Mouse (Mus musculus): ENCODE results near the gene Ank3. TPM values are rescaled to one million over a fixed set of nuclear protein-coding genes. Genes with fewer than 3 reads are reported as not detected.

Ank3 gene
- polyA plus RNA-seq, 1 experiment from 2014 or later = 86.7 TPM

DNA sequence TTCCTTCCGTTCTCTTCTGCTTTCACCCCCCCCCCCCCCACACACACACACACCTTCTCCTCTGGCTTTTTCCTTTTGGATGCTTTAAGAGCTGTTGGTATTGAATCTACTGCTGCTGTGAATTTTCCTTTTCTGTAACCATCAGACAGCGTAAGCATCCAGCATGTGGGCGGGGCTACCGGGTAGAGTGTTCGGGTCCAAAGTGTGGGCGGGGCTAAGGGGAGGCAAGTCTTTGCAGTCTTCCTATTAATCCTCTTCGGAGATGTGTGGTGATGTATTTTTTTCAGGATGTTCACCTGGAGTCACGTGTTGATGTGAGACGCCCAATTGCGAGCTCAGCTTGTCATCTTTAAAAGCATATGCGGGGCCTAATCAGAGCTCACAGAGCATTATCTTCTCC lies 379.2 kb downstream of the Ank3 start:
- Histone ChIP-seq H3K27ac (ENCODE audit: low read length) (no peak overlapping the region), H3K9ac (ENCODE audit: low read depth, low read length) (no peak overlapping the region), H3K4me2 (ENCODE audit: low read length) (no peak overlapping the region), H3K9me3 (replicated peaks; ENCODE audit: control insufficient read depth, low read length, poor library complexity, severe bottlenecking) (no peaks in the 10 kb centered on the region), H3K4me1 (ENCODE audit: control insufficient read depth, insufficient read depth, low read length) (no peaks in the 10 kb centered on the region), H3K36me3 (ENCODE audit: control insufficient read depth, insufficient read depth, low read length) (no peaks in the 10 kb centered on the region), H3K4me3 (ENCODE audit: low read depth, low read length) (no peak overlapping the region), H3K27me3 (ENCODE audit: control insufficient read depth, insufficient read depth, low read depth, low read length) (no peaks in the 10 kb centered on the region)
- ATAC-seq = no peak
- WGBS = 82% methylated on average over 11 of the region's 11 CpGs

DNA sequence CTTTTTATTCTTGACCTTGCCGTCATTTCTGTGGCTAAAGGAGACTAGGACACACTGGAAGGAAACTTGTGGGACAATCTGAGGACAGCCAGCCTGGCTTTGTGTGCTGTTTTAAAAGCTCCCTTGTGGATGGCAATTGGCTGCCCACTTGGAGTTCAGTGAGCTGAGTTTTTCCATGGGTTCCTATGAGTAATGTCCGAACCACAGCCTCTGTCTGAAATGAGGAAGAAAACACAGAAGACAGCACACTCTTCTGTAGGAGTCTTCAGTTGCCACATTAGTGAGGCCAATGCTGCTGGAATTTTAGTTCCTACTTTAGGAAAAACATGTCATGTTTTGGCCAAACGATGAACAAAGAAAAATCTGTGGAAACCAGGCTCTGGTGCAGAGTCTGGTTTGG lies 380.7 kb downstream of the Ank3 start:
- ATAC-seq = no peak
- H3K27ac ChIP-seq (ENCODE audit: low read length) = no peak overlapping the region
- no peaks in the 10 kb centered on the region for H3K4me1 ChIP-seq (ENCODE audit: control insufficient read depth, insufficient read depth, low read length)
- H3K9me3 ChIP-seq (replicated peaks; ENCODE audit: control insufficient read depth, low read length, poor library complexity, severe bottlenecking) = 0 out of 2 replicates have a peak, but pooled peaks cover 2% of the 10 kb centered on the region
- no peak overlapping the region for H3K4me2 ChIP-seq (ENCODE audit: low read length)
- WGBS = 86% methylated on average over 3 of the region's 3 CpGs
- H3K4me3 ChIP-seq (ENCODE audit: low read depth, low read length) = no peak overlapping the region
- H3K9ac ChIP-seq (ENCODE audit: low read depth, low read length) = no peak overlapping the region
- H3K27me3 ChIP-seq (ENCODE audit: control insufficient read depth, insufficient read depth, low read depth, low read length) = no peaks in the 10 kb centered on the region
- H3K36me3 ChIP-seq (ENCODE audit: control insufficient read depth, insufficient read depth, low read length) = no peaks in the 10 kb centered on the region

DNA sequence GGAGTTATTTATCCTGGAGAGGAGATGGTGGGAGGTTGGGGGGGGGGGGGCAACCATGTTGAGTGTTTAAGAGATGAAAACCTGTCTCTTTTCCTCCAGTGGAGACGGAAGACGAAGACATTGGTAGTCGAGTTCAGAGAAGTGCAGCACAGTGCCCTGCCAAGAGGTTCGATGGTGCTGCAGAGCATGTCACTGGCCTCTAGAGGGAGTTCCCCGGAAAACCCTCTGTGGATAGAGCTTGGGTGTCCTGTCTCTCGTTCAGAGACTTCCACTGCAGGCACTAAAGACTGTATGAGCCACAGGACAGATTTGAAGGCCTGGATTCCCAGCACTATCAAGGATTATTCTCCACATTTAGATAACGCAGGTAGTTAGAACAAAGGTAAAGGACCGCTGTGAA lies 382.9 kb downstream of the Ank3 start:
- Histone ChIP-seq H3K9me3 (replicated peaks; ENCODE audit: control insufficient read depth, low read length, poor library complexity, severe bottlenecking) (0 out of 2 replicates have a peak, but pooled peaks cover 2% of the 10 kb centered on the region), H3K4me1 (ENCODE audit: control insufficient read depth, insufficient read depth, low read length) (peaks cover 13% of the 10 kb centered on the region), H3K4me3 (ENCODE audit: low read depth, low read length) (no peak overlapping the region), H3K27me3 (ENCODE audit: control insufficient read depth, insufficient read depth, low read depth, low read length) (no peaks in the 10 kb centered on the region), H3K36me3 (ENCODE audit: control insufficient read depth, insufficient read depth, low read length) (no peaks in the 10 kb centered on the region), H3K27ac (ENCODE audit: low read length) (no peak overlapping the region), H3K9ac (ENCODE audit: low read depth, low read length) (no peak overlapping the region), H3K4me2 (ENCODE audit: low read length) (no peak overlapping the region)
- WGBS = 21% methylated on average over 8 of the region's 8 CpGs
- no peak for ATAC-seq

DNA sequence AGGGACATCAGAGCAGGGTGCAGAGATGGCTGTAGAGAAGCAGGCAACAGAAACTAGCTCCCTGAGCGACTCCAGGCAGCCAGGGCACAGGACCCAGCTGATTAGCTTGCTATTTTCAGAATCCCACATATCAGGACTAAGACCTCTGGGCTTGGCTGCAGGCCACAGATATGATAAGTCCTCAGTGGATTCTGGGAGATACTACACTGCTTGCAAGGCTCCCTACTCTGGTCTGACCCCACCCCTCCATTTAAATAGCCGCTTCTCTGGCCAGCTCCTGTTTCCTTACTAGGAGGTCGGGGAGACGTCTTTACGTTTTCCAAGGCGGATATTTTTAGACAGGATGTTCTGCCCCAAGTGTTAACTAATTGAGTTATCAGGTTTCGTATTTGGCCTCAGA lies 386.7 kb downstream of the Ank3 start:
- Histone ChIP-seq H3K27me3 (ENCODE audit: control insufficient read depth, insufficient read depth, low read depth, low read length) (no peaks in the 10 kb centered on the region), H3K4me3 (ENCODE audit: low read depth, low read length) (no peak overlapping the region), H3K9ac (ENCODE audit: low read depth, low read length) (no peak overlapping the region), H3K4me1 (ENCODE audit: control insufficient read depth, insufficient read depth, low read length) (peaks cover 29% of the 10 kb centered on the region), H3K4me2 (ENCODE audit: low read length) (no peak overlapping the region), H3K27ac (ENCODE audit: low read length) (no peak overlapping the region), H3K36me3 (ENCODE audit: control insufficient read depth, insufficient read depth, low read length) (no peaks in the 10 kb centered on the region), H3K9me3 (replicated peaks; ENCODE audit: control insufficient read depth, low read length, poor library complexity, severe bottlenecking) (0 out of 2 replicates have a peak, but pooled peaks cover 2% of the 10 kb centered on the region)
- no peak for ATAC-seq
- WGBS = 57% methylated on average over 7 of the region's 7 CpGs

DNA sequence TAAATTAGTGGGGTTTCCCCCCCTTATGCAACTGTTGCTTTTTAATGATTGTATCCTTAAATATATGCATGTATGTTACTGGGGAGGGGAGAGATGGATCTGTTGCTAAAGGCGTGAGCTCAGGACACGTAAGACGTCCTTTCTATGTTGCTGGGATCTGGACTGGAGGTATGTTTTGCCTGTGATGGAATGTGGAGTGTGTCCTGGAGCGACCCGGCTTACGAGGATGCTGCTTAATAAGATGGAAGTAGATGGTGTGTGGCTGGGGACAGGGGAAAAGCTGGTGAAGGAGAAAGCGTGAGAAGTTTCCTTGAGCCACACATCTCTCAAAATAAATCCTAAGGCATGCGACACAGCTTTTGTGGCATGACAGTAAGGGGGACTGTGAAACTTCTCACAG lies 387.1 kb downstream of the Ank3 start:
- H3K36me3 ChIP-seq (ENCODE audit: control insufficient read depth, insufficient read depth, low read length) = no peaks in the 10 kb centered on the region
- no peak overlapping the region for H3K27ac ChIP-seq (ENCODE audit: low read length)
- H3K27me3 ChIP-seq (ENCODE audit: control insufficient read depth, insufficient read depth, low read depth, low read length) = no peaks in the 10 kb centered on the region
- 0 out of 2 replicates have a peak, but pooled peaks cover 2% of the 10 kb centered on the region for H3K9me3 ChIP-seq (replicated peaks; ENCODE audit: control insufficient read depth, low read length, poor library complexity, severe bottlenecking)
- ATAC-seq = no peak
- H3K4me1 ChIP-seq (ENCODE audit: control insufficient read depth, insufficient read depth, low read length) = peaks cover 29% of the 10 kb centered on the region
- H3K4me3 ChIP-seq (ENCODE audit: low read depth, low read length) = no peak overlapping the region
- 75% methylated on average over 8 of the region's 8 CpGs for WGBS
- H3K9ac ChIP-seq (ENCODE audit: low read depth, low read length) = no peak overlapping the region
- H3K4me2 ChIP-seq (ENCODE audit: low read length) = no peak overlapping the region

DNA sequence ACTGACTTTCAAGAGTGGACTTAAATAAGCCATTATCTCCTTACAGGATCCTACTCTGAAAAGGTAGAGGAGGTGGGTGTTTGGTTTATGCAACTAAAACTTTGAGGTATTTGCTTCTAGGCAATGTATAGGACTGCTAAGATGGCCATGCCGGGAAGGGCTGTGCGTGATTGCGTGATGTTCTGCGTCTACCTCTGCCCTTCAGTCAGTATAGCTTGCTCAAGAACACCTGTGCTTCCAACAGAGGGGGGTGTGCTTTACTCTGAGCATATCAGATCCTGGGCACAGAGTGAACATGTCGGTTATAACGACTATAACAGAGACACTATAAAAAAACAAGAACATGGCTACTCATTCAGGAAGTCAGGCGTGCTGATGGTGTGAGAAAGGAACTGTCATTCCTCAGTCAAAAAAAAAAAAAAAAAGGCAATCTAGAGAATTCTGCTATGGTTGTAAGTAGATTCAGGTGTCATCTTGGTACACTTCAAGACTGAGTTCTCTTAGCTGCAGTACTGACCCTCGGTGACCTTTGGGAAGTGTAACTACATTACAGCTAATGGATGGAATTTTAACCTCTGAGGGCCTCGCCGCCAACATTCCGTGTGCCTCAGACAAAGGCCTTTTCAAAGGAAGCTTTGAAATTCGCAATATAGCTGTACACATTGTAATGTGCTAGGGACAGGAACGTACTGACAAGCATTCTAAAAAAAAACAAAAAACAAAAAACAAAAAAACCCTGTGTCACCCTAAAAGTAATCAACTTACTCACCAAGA lies 387.8 kb downstream of the Ank3 start:
- no peak for ATAC-seq
- Histone ChIP-seq H3K36me3 (ENCODE audit: control insufficient read depth, insufficient read depth, low read length) (no peaks in the 10 kb centered on the region), H3K27ac (ENCODE audit: low read length) (no peak overlapping the region), H3K27me3 (ENCODE audit: control insufficient read depth, insufficient read depth, low read depth, low read length) (no peaks in the 10 kb centered on the region), H3K4me1 (ENCODE audit: control insufficient read depth, insufficient read depth, low read length) (peaks cover 29% of the 10 kb centered on the region), H3K4me2 (ENCODE audit: low read length) (no peak overlapping the region), H3K9me3 (replicated peaks; ENCODE audit: control insufficient read depth, low read length, poor library complexity, severe bottlenecking) (0 out of 2 replicates have a peak, but pooled peaks cover 2% of the 10 kb centered on the region), H3K4me3 (ENCODE audit: low read depth, low read length) (no peak overlapping the region), H3K9ac (ENCODE audit: low read depth, low read length) (no peak overlapping the region)
- WGBS = 65% methylated on average over 13 of the region's 13 CpGs

DNA sequence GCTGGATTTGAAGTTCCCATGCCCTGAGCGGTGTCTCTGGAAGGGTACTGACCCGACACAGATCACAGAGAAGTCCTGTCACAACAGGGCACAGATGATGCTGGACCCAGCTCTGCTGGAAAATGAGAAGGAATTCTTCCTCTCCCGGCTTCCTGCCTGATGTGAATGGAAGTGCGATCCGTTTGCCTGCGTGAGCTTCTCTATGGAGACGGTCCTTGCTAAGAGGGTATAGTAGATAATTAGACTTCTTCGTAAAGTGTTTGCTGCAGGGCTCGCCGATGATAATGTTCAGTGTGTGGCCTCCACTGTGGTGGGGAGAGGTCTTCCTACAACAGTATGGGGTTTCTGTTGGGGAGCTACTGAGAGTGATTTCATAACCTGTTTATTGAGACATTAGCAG lies 388.8 kb downstream of the Ank3 start:
- WGBS = 39% methylated on average over 10 of the region's 10 CpGs
- Histone ChIP-seq H3K4me2 (ENCODE audit: low read length) (peak overlapping the region; percentile 28), H3K9ac (ENCODE audit: low read depth, low read length) (no peak overlapping the region), H3K27me3 (ENCODE audit: control insufficient read depth, insufficient read depth, low read depth, low read length) (no peaks in the 10 kb centered on the region), H3K27ac (ENCODE audit: low read length) (peak overlapping the region; percentile 47; the same call in 1 of the 2 replicates), H3K36me3 (ENCODE audit: control insufficient read depth, insufficient read depth, low read length) (no peaks in the 10 kb centered on the region), H3K4me1 (ENCODE audit: control insufficient read depth, insufficient read depth, low read length) (peaks cover 34% of the 10 kb centered on the region), H3K4me3 (ENCODE audit: low read depth, low read length) (no peak overlapping the region), H3K9me3 (replicated peaks; ENCODE audit: control insufficient read depth, low read length, poor library complexity, severe bottlenecking) (0 out of 2 replicates have a peak, but pooled peaks cover 2% of the 10 kb centered on the region)
- 0 out of 2 replicates have a peak, but pooled peaks have one; percentile 38 for ATAC-seq

DNA sequence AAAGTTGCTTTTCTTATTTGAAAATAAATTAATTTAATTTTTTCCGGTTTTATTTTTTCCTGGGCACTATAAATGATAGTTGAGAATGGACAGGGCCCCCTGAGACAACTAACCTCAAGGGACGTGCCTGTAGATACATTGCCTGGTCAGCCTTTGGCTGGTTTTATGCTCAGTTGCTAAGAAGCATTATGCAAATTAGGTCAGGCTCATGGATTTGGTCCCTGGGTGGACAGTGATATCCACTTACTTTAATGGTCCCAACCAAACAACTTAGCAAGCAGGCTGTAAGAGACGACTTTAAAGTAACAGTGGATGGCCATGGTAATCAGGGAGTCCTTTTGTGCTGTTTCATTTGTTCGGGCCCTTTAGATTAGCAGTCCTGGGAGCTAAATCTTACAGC lies 392.0 kb downstream of the Ank3 start:
- Histone ChIP-seq H3K4me2 (ENCODE audit: low read length) (no peak overlapping the region), H3K9ac (ENCODE audit: low read depth, low read length) (no peak overlapping the region), H3K4me3 (ENCODE audit: low read depth, low read length) (no peak overlapping the region), H3K27ac (ENCODE audit: low read length) (no peak overlapping the region), H3K36me3 (ENCODE audit: control insufficient read depth, insufficient read depth, low read length) (no peaks in the 10 kb centered on the region), H3K4me1 (ENCODE audit: control insufficient read depth, insufficient read depth, low read length) (peaks cover 33% of the 10 kb centered on the region), H3K9me3 (replicated peaks; ENCODE audit: control insufficient read depth, low read length, poor library complexity, severe bottlenecking) (no peaks in the 10 kb centered on the region), H3K27me3 (ENCODE audit: control insufficient read depth, insufficient read depth, low read depth, low read length) (no peaks in the 10 kb centered on the region)
- WGBS = 55% methylated on average over 4 of the region's 4 CpGs
- no peak for ATAC-seq

DNA sequence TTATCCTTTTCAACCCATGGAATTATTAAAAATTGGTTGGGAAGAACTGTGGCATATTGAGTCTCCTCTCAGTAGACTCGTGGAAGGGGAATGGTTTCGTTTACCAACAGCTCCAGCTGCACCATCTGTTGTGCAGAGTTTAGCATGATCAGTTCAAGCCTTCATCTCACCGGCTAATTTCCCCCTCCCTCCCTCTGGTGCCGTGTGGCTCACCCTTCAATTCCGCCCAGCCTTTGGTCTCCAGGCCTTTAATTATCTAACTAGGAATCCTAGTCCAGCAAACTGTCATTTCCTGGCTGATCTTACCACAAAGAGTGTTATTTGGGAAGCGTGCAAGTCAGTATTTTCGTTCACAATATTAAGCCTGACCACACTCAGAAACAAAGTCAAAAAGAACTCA lies 393.4 kb downstream of the Ank3 start:
- Histone ChIP-seq H3K9ac (ENCODE audit: low read depth, low read length) (no peak overlapping the region), H3K4me2 (ENCODE audit: low read length) (no peak overlapping the region), H3K4me1 (ENCODE audit: control insufficient read depth, insufficient read depth, low read length) (peaks cover 31% of the 10 kb centered on the region), H3K27me3 (ENCODE audit: control insufficient read depth, insufficient read depth, low read depth, low read length) (no peaks in the 10 kb centered on the region), H3K36me3 (ENCODE audit: control insufficient read depth, insufficient read depth, low read length) (no peaks in the 10 kb centered on the region), H3K9me3 (replicated peaks; ENCODE audit: control insufficient read depth, low read length, poor library complexity, severe bottlenecking) (no peaks in the 10 kb centered on the region), H3K4me3 (ENCODE audit: low read depth, low read length) (no peak overlapping the region), H3K27ac (ENCODE audit: low read length) (no peak overlapping the region)
- no peak for ATAC-seq
- WGBS = 58% methylated on average over 7 of the region's 7 CpGs
